ENCODE assay signal across 10 mouse cellular contexts in the genomic region with DNA sequence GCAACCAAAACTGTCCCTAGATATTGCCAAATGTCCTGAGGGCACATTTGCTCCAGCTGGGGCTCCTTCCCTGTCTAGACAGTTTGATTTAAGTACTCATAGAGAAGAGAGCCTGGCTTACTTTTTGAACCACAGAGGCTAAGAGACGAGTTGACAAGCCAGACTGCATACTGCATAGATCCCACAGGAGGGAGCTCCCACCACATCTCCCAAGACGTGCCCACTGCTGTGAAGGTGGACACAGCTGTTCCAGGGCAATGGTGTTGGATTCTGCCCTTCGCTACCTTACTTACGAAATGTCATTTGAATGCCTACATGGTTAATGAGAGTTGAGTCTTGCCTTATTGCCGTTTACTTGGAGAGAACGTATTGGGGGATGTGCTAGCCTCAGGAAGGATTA. TPM values are rescaled to one million over a fixed set of nuclear protein-coding genes. Genes with fewer than 3 reads are reported as not detected.
DNase-seq lines count a peak whose midpoint lies in the region; ATAC-seq and TF ChIP-seq lines count a peak whose summit lies in the region.
"Had no signal": no experiment of that assay in that cellular context is flagged by ENCODE, and none has a peak within 500 bp of the region (broad histone marks: within the 10 kb centered on the region; RNA-seq: fewer than 3 reads in every experiment).

No protein-coding gene starts in this region.

- H3K27ac ChIP-seq in kidney, embryonic 15.5 days = no peak overlapping the region
- H3K27ac ChIP-seq in bone marrow, adult 2 months (ENCODE audit: control insufficient read depth, insufficient read depth, low read depth, low read length, poor library complexity) = no peak overlapping the region
- H3K27ac ChIP-seq in thymus, adult 2 months (ENCODE audit: control insufficient read depth, insufficient read depth, low read length) = no peak overlapping the region
- H3K27ac ChIP-seq in hindbrain, embryonic 14.5 days = no peak overlapping the region
- H3K27ac ChIP-seq: heart, embryonic 13.5 days had no signal

- TF ChIP-seq CTCF in C2C12 (IDR thresholded peaks at IDR 0.05; ENCODE audit: control insufficient read depth, insufficient read depth, insufficient read length) = peak; percentile 40
- TF ChIP-seq CTCF in bone marrow, adult 2 months (IDR thresholded peaks at IDR 0.05; ENCODE audit: control insufficient read depth, insufficient read depth, low read length) = 0 out of 2 replicates have a peak, but pooled peaks have one; percentile 20
- TF ChIP-seq CTCF in thymus, adult 2 months (IDR thresholded peaks at IDR 0.05; ENCODE audit: borderline replicate concordance, control insufficient read depth, extremely low read depth, insufficient read depth, low read length, poor library complexity) = no peak

- H3ac ChIP-seq in C2C12 (ENCODE audit: control insufficient read depth, insufficient read length, low read depth) = no peak overlapping the region

- H3K9ac ChIP-seq in kidney, embryonic 15.5 days = no peak overlapping the region
- no peak overlapping the region for H3K9ac ChIP-seq in hindbrain, embryonic 14.5 days
- H3K9ac ChIP-seq: heart, embryonic 13.5 days had no signal

- H3K36me3 ChIP-seq in kidney, embryonic 15.5 days = no peaks in the 10 kb centered on the region
- H3K36me3 ChIP-seq in C2C12 (ENCODE audit: control insufficient read depth, insufficient read depth) = no peaks in the 10 kb centered on the region
- H3K36me3 ChIP-seq in thymus, adult 2 months (ENCODE audit: control insufficient read depth, insufficient read depth, low read length) = no peaks in the 10 kb centered on the region
- H3K36me3 ChIP-seq in hindbrain, embryonic 14.5 days (replicated peaks; ENCODE audit: control insufficient read depth, insufficient read depth) = no peaks in the 10 kb centered on the region
- H3K36me3 ChIP-seq: heart, embryonic 13.5 days had no signal

- no peak for DNase-seq in kidney, adult 9 months
- peak; percentile 42 for DNase-seq in liver
- DNase-seq in thymus, adult 2 months = no peak
- no peak for DNase-seq in spleen, postnatal 10 days (ENCODE audit: low spot score in 2 of 2)
- no peak for DNase-seq in hindbrain, embryonic 14.5 days (ENCODE audit: low spot score)
- DNase-seq: cerebellum, postnatal 14 days had no signal

- WGBS in kidney, embryonic 15.5 days = 45% methylated on average over 6 of the region's 6 CpGs
- WGBS in bone marrow, adult 2 months = 60% methylated on average over 6 of the region's 6 CpGs
- WGBS in thymus, adult 2 months = 78% methylated on average over 6 of the region's 6 CpGs
- WGBS in hindbrain, embryonic 14.5 days = 54% methylated on average over 6 of the region's 6 CpGs

- H3K9me3 ChIP-seq in kidney, embryonic 15.5 days (replicated peaks) = no peaks in the 10 kb centered on the region
- no peaks in the 10 kb centered on the region for H3K9me3 ChIP-seq in hindbrain, embryonic 14.5 days (ENCODE audit: control insufficient read depth, low read length)
- H3K9me3 ChIP-seq: heart, embryonic 13.5 days had no signal

- H3K27me3 ChIP-seq in kidney, embryonic 15.5 days = no peaks in the 10 kb centered on the region
- no peaks in the 10 kb centered on the region for H3K27me3 ChIP-seq in C2C12 (ENCODE audit: control insufficient read depth, insufficient read depth, insufficient read length)
- H3K27me3 ChIP-seq in thymus, adult 2 months (ENCODE audit: control insufficient read depth, insufficient read depth, low read length) = no peaks in the 10 kb centered on the region
- no peaks in the 10 kb centered on the region for H3K27me3 ChIP-seq in hindbrain, embryonic 14.5 days (ENCODE audit: control insufficient read depth, insufficient read depth, low read length)
- H3K27me3 ChIP-seq: heart, embryonic 13.5 days had no signal

- H3K4me2 ChIP-seq in kidney, embryonic 15.5 days = no peak overlapping the region
- H3K4me2 ChIP-seq in hindbrain, embryonic 14.5 days (replicated peaks) = no peak overlapping the region
- H3K4me2 ChIP-seq: heart, embryonic 13.5 days had no signal

- peaks cover 1% of the 10 kb centered on the region; the same call in 1 of the 2 replicates for H3K4me1 ChIP-seq in kidney, embryonic 15.5 days
- H3K4me1 ChIP-seq in bone marrow, adult 2 months (ENCODE audit: control insufficient read depth, insufficient read depth, low read length) = no peaks in the 10 kb centered on the region
- no peaks in the 10 kb centered on the region for H3K4me1 ChIP-seq in thymus, adult 2 months (replicated peaks; ENCODE audit: control insufficient read depth, insufficient read depth, low read length)
- H3K4me1 ChIP-seq in hindbrain, embryonic 14.5 days (replicated peaks; ENCODE audit: control insufficient read depth, insufficient read depth, low read length) = peaks cover 3% of the 10 kb centered on the region

- peak; percentile 67; the same call in 1 of the 2 replicates for ATAC-seq in kidney, embryonic 15.5 days (replicated peaks; ENCODE audit: low FRiP score)
- no peak for ATAC-seq in hindbrain, embryonic 14.5 days (ENCODE audit: low FRiP score)

- H3K79me2 ChIP-seq in C2C12 (ENCODE audit: control insufficient read depth, insufficient read depth) = no peaks in the 10 kb centered on the region

- H3K79me3 ChIP-seq in C2C12 (ENCODE audit: low read depth) = no peaks in the 10 kb centered on the region

- no peak for TF ChIP-seq POLR2A in bone marrow, adult 2 months (IDR thresholded peaks at IDR 0.05; ENCODE audit: borderline replicate concordance, control insufficient read depth, low read depth, low read length)
- no peak for TF ChIP-seq POLR2A in thymus, adult 2 months (IDR thresholded peaks at IDR 0.05; ENCODE audit: control insufficient read depth, extremely low read depth, insufficient read depth, low read length, poor library complexity)

- H3K4me3 ChIP-seq in kidney, embryonic 15.5 days (replicated peaks) = no peak overlapping the region
- H3K4me3 ChIP-seq in C2C12 (ENCODE audit: insufficient read depth, poor library complexity, severe bottlenecking) = no peak overlapping the region
- no peak overlapping the region for H3K4me3 ChIP-seq in bone marrow, adult 2 months (replicated peaks; ENCODE audit: control insufficient read depth, low read depth, low read length)
- H3K4me3 ChIP-seq in thymus, adult 2 months (ENCODE audit: control insufficient read depth, insufficient read depth, low read length) = no peak overlapping the region
- H3K4me3 ChIP-seq in hindbrain, embryonic 14.5 days (replicated peaks; ENCODE audit: low read length) = no peak overlapping the region
- H3K4me3 ChIP-seq: heart, embryonic 13.5 days had no signal

TF ChIP-seq in C2C12, 6 proteins besides CTCF, POLR2A, EP300 and RAD21:
- TF ChIP-seq USF1 (IDR thresholded peaks at IDR 0.05; ENCODE audit: low read depth) = no peak
- TF ChIP-seq CEBPB (IDR thresholded peaks at IDR 0.05; ENCODE audit: low read depth) = no peak
- no peak for TF ChIP-seq FOSL1 (IDR thresholded peaks at IDR 0.05; ENCODE audit: insufficient read depth, low read length, poor library complexity, severe bottlenecking)
- no peak for TF ChIP-seq MYOD1 (IDR thresholded peaks at IDR 0.05; ENCODE audit: control insufficient read depth, insufficient read length, low read depth)
- no peak for TF ChIP-seq MAX (IDR thresholded peaks at IDR 0.05)
- no peak for TF ChIP-seq MYOG (IDR thresholded peaks at IDR 0.05; ENCODE audit: control insufficient read depth, extremely low read depth, insufficient read length)

RNA-seq across cellular contexts. Expression of a gene that starts 6.2 kb away (rescaled TPM):
- polyA plus RNA-seq in kidney, embryonic 15.5 days (2015; fragmentation: Nextera tagmentation; extraction: Ambion mirVana) = 62.6 and 68.8 TPM in 2 replicates
- polyA plus RNA-seq in C2C12 (2012; fragmentation: generic; extraction: Trizol) = 74.1 TPM
- polyA plus RNA-seq in bone marrow, adult 2 months (2011; ENCODE audit: insufficient read depth, insufficient read length, low replicate concordance, missing spikeins) = 19.9 and 27.3 TPM in 2 replicates
- 15.3 and 18.7 TPM in 2 replicates for polyA plus RNA-seq in thymus, adult 2 months (2012; rRNA removed)
- polyA plus RNA-seq in hindbrain, embryonic 14.5 days (2014; fragmentation: Nextera tagmentation; extraction: Ambion mirVana) = 99.4 and 117 TPM in 2 replicates

RNA-seq across cellular contexts. Expression of a gene that starts 35.7 kb away (rescaled TPM):
- 16.9 and 17.1 TPM in 2 replicates for polyA plus RNA-seq in kidney, embryonic 15.5 days (2015; fragmentation: Nextera tagmentation; extraction: Ambion mirVana)
- polyA plus RNA-seq in C2C12 (2012; fragmentation: generic; extraction: Trizol) = 4.6 TPM
- 2.5 and 6.0 TPM in 2 replicates for polyA plus RNA-seq in bone marrow, adult 2 months (2011; ENCODE audit: insufficient read depth, insufficient read length, low replicate concordance, missing spikeins)
- polyA plus RNA-seq in thymus, adult 2 months (2012; rRNA removed) = 4.1 and 4.7 TPM in 2 replicates
- 15.9 and 18.8 TPM in 2 replicates for polyA plus RNA-seq in hindbrain, embryonic 14.5 days (2014; fragmentation: Nextera tagmentation; extraction: Ambion mirVana)
